Mouse (Mus musculus) layer of hippocampus, adult 9-11 months (tissue): Measurements from ENCODE around the gene Slc26a10.
"Not testable (repeated sequence)": the region's sequence is repeated elsewhere in the genome, so short reads cannot be mapped to it uniquely, and the experiment has no call there.

Experiments used
- DNase-seq: peaks from one replicate; pipeline ENCODE4 v3.0.0; 2022

Gene Slc26a10

GRCm38 (mm10) chr10:127180695-127181047 lies 226 bp upstream of the Slc26a10 start:
- no peak for DNase-seq

- DNase-seq, result no peak
These were observed 2.0 kb downstream of the Slc26a10 start for GRCm38 (mm10) chr10:127178286-127179027.

- peak; percentile 69 for DNase-seq
These were observed 2.7 kb downstream of the Slc26a10 start for GRCm38 (mm10) chr10:127177719-127178118.

GRCm38 (mm10) chr10:127177235-127177634 lies 3.2 kb downstream of the Slc26a10 start:
- no peak for DNase-seq

GRCm38 (mm10) chr10:127176756-127177155 lies 3.7 kb downstream of the Slc26a10 start:
- DNase-seq, result no peak

GRCm38 (mm10) chr10:127176228-127176627 lies 4.2 kb downstream of the Slc26a10 start:
- no peak for DNase-seq

GRCm38 (mm10) chr10:127174170-127174569 lies 6.3 kb downstream of the Slc26a10 start:
- DNase-seq, result no peak

GRCm38 (mm10) chr10:127173148-127174065 lies 7.0 kb downstream of the Slc26a10 start:
- DNase-seq, result no peak

GRCm38 (mm10) chr10:127171631-127172200 lies 8.7 kb downstream of the Slc26a10 start:
- no peak for DNase-seq

GRCm38 (mm10) chr10:127170837-127171272 lies 9.6 kb downstream of the Slc26a10 start:
- no peak for DNase-seq

GRCm38 (mm10) chr10:127170002-127170401 lies 10.4 kb downstream of the Slc26a10 start:
- no peak for DNase-seq

- DNase-seq, result no peak
These were observed 12.7 kb downstream of the Slc26a10 start for GRCm38 (mm10) chr10:127167614-127168192.

- no peak for DNase-seq
These were observed 13.5 kb downstream of the Slc26a10 start for GRCm38 (mm10) chr10:127166771-127167613.

- DNase-seq, result no peak
These were observed 14.1 kb downstream of the Slc26a10 start for GRCm38 (mm10) chr10:127166404-127166715.

GRCm38 (mm10) chr10:127165654-127166403 lies 14.6 kb downstream of the Slc26a10 start:
- DNase-seq, result no peak

- no peak for DNase-seq
These were observed 15.1 kb downstream of the Slc26a10 start for GRCm38 (mm10) chr10:127165354-127165653.

- DNase-seq, result peak; percentile 73
These were observed 15.7 kb downstream of the Slc26a10 start, which contains the start of gene B4galnt1 for GRCm38 (mm10) chr10:127164631-127165353. Gene B4galnt1, plus strand, starts transcription at chr10:127165225.

- DNase-seq, result no peak
These were observed 16.3 kb downstream of the Slc26a10 start for GRCm38 (mm10) chr10:127164190-127164589.

GRCm38 (mm10) chr10:127162771-127163261 lies 17.6 kb downstream of the Slc26a10 start:
- not testable (repeated sequence) for DNase-seq

- DNase-seq, result no peak
These were observed 19.7 kb downstream of the Slc26a10 start for GRCm38 (mm10) chr10:127160728-127161127.

GRCm38 (mm10) chr10:127160081-127160480 lies 20.4 kb downstream of the Slc26a10 start:
- peak; percentile 55 for DNase-seq
